Mouse (Mus musculus): Measurements from ENCODE around the gene Kcnh6.
"Not testable (repeated sequence)": the region's sequence is repeated elsewhere in the genome, so short reads cannot be mapped to it uniquely, and the experiment has no call there.

Kcnh6 gene

DNA sequence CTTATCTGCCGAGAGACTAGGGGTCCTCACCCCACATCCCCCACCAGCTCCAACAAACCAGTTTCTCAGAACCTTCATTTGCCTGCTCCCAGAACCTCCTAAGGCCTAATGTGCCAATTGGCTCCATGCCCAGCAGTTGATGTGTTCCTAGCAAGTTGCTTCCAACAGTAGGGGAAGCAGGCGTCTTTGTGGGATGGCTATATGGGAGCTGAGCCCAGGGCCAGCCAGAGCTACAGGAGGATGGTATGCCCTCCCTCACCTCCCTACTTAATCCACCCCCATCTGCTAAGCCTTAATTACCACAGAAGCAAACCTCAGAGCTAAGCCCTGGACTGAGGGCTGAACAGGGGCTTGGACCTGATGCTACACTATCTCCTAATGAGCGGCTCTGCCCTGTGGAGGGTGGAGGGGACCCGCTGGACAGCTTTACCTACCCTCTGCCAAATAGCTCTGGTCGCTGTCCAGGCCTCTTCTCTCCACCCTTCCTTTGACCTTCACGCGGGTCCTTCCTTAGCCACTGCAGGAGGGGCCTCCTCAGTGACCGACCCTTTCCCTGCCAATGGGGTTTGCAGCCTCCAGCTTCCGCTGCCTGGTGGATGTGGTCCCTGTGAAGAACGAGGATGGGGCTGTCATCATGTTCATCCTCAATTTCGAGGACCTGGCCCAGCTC, 5.8 kb downstream of the Kcnh6 start:
- no peak for DNase-seq (ENCODE audit: low spot score in 2 of 2)

DNA sequence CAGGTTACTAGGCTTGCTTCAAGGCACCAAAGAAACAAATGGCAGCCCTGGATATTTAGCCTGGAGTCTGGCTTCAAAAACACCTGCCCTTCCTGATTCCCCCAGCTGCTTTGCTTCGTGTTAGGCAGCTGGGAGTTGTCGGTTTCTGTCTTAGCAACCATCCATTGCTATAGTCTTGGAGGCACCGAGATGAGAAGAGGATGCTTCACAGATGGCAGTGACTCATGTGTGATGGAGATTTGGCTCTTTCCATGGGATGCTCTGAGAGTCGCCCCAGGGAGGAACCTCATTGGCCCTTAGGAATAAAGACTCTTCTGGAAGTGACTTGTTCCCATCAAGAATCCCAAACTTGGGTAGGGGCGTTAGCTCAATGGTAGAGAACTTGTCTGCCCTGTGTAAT, 8.5 kb downstream of the Kcnh6 start:
- DNase-seq (ENCODE audit: low spot score in 2 of 2): no peak

DNA sequence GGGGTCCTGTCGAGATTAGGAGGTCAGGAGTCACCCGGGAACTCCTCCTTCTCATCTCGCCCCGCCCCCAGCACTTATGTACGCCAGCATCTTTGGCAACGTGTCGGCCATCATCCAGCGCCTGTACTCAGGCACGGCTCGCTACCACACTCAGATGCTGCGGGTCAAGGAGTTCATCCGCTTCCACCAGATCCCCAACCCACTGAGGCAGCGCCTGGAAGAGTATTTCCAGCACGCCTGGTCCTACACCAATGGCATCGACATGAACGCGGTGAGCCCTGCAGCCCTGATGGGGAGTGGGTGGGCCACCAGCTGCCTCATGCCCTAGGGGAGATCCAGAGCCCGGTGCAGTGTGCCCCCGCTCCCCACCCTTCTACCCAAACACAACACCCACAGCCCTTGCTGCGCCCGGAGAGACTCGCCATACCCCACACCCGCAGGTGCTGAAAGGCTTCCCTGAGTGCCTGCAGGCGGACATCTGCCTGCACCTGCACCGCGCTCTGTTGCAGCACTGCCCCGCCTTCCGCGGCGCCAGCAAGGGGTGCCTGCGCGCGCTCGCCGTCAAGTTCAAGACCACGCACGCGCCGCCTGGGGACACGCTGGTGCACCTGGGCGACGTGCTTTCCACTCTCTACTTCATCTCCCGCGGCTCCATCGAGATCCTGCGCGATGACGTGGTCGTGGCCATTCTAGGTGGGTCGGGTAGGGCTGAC, 12.3 kb downstream of the Kcnh6 start:
- no peak for DNase-seq (ENCODE audit: low spot score in 2 of 2)

DNA sequence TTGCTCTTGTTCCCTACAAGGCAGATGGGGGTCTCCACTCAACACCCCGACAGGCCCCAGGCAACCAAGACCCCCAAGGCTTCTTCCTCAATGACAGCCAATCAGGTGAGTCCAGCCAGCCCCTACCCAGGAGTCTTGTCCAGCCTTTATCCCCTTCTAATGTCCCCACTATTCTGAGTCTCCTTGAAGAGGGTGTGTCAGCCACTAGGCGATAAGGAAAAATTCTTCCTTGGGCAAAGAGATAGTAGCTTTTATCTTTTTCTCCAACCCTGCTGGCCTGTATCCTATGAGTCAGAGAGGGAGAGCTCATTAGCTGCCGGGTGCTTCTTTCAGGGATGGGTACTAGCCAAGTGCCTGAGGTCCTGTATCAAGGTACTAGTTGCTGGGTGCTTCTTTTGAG, 17.9 kb downstream of the Kcnh6 start:
- no peak for DNase-seq (ENCODE audit: low spot score in 2 of 2)

DNA sequence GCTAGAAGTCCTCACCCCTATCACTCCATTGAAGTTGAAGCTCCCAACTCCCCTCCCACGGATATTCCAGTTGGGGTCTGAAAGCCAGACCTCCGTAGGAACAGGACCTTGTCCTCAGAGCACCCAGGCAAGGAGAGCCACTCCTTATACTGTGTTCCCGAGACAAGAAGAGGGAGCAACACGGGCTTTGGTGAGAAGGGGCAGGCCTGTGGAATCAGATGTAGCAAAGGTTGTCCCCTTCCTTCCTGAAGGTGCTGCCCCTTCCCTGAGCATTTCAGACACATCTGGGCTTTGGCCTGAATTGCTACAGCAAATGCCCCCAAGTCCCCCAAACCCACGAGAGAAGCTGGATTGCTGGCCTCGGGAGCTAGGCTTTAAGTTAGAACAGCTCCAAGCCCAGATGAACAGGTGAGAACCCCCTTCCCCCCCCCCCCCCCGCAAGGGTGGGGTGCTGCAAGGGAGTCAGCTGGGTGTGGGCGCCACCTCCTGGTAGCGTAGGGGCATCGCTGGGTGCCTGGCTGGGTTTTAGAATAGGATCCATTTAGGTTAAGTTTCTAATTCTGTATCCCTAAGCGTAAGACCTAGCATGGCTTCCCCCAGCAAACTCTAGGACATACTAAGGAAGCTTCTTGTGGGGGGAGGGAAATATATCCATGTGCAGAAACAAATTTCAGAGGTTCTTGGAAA, 18.7 kb downstream of the Kcnh6 start:
- peak; percentile 29 to 59 for DNase-seq (ENCODE audit: low spot score in 2 of 2)

DNA sequence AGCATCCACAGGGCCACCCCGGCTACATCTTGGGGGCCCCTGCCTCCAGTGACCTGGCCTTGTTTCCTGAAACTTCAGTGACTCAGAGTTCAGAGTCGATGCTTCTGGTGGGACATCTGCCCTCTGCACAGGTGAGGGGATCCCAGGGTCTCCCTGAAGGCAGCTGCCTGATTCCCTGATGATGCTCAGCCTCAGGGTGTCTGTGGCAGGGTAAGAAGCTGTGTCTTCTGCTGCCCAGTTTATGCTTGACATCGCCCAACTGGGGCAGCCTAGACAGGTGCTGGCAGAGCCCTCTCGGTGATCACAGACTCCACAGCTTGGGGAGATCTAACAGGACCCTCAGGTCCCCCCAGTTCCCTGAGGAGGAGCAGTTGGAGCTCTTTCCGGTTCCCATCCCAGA, 19.7 kb downstream of the Kcnh6 start:
- DNase-seq (ENCODE audit: low spot score in 2 of 2): no peak

DNA sequence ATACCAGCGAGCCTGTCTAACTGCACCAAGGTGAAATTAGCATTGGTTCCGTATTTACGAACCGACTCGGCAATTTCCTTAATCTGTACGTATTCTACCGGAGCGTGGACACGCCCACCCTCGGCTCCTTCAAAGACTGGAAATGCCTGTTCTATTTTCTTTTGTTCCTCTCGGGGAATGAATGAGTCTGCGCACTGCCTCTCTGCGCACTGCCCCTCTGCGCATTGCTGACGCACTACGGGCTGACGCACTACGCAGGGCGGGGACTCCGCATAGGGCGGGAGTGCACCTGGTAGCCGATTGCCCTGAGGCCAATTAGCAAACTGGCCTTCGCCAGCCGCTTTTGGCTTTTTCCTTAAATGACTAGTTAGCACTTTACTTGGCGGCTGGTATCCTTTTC, 24.1 kb downstream of the Kcnh6 start:
- DNase-seq (ENCODE audit: low spot score in 2 of 2): not testable (repeated sequence)

DNA sequence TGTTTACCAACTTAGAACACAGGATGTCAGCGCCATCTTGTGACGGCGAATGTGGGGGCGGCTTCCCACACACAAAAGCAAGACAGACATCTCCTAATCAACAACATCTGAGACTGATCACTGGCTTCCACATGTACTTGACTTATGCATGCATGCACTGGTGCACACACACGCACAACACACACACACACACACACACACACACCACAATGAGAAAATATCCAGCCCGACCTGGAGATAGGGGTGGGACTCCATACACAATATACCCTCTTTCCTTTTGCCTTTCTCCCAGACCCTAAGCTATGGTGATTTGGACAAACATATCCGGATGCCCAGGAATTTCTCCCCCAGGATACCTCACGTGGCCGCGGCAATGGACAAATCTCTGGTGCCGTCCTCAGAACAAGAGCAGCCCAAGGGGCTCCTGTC, 25.6 kb downstream of the Kcnh6 start:
- peak; percentile 48 to 59 for DNase-seq (ENCODE audit: low spot score in 2 of 2)

DNA sequence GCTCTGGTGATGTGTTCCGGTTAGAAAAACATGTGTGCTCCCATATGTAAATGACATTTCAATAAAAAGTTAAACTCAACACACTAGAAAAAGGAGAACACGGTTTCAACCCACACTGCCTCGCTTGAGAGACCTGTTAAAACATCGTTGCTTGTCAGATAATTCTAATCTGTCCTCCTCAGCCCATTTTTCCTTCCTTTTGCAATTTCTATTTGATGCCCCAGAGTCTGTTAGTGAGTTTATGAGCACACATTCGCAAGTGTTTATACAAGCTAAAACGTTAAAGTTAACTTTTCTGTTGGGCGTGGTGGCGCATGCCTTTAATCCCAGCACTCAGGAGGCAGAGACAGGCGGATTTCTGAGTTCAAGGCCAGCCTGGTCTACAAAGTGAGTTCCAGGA, 27.1 kb downstream of the Kcnh6 start:
- DNase-seq (ENCODE audit: low spot score in 2 of 2): no peak

DNA sequence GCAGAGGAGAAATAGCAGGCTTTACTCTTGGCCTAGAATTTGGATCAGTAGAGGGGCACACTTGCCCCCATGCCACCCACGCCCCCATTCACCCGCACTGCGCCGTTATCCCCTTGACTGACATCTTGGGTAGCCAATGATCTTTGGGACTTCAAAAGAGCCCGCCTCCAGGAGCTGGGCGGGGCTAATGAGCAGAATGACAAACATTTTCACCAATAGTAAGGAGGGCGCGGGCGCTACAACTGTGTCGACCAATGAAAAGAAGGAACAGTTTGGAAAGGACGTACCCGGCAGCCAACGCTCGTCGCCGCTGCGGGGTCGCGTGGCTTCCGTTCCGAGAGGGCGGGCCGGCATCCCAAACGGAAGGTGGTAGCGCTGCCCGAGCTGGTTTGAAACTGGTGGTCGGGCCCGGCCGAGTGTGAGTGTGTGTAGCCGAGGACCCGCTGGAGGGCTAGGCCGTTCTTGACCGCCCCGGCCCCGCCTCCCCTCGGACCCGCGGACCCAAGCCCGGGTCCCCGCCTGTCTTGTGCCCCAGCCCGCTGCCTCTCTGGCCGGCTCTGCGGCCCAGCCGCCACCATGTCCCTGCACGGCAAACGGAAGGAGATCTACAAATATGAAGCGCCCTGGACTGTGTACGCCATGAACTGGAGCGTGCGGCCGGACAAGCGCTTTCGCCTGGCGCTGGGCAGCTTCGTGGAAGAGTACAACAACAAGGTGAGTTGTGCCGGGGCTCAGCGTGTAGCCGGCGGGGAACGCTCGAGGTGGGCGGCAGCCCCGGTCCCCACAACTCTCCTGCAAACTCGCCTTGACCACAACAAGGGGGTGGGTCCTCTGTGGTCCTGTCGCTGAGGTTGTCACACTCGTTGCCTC, 28.9 kb downstream of the Kcnh6 start, which contains the start of gene Dcaf7:
TSS of gene Dcaf7 (plus strand) at position 325 of the 870 bp plus-strand sequence.
- DNase-seq (ENCODE audit: low spot score in 2 of 2): peak; percentile 96 to 98

DNA sequence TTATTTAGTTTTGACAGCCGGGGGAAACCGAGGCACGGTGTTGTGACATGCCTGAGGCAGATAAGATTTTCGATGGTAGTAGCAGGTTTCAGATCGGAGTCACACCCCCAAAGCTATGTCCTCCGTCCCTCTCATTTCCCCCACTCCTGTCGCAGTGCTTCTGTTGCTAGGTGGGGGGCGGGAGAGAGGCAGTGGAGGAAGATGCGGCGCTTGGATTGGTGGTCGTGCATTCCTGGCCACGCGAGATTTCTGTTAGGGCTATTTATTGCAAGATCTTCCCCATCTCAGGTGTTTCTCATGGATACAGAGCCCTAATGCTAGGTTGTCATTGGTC, 29.5 kb downstream of the Kcnh6 start:
- DNase-seq (ENCODE audit: low spot score in 2 of 2): peak in 1 of 2 experiments; percentile 34

DNA sequence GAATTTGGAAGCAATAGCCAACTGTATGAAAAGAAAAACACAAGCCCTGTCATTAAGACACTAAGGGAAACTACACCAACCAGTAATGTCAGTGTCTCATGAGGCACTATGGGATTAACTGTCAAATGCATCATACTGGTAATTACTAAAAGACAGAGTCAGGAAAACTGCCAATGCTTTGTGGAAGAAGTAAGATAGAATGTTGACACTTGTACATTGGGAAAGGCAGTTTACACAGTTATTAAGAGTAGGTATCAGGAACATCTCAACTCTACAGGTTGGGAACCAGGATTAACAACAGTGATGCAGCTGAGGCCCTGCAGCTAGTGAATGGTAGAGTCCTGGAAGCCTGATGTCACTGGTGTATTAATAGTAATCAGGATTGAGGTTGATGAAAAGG, 36.4 kb downstream of the Kcnh6 start:
- no peak for DNase-seq (ENCODE audit: low spot score in 2 of 2)

DNA sequence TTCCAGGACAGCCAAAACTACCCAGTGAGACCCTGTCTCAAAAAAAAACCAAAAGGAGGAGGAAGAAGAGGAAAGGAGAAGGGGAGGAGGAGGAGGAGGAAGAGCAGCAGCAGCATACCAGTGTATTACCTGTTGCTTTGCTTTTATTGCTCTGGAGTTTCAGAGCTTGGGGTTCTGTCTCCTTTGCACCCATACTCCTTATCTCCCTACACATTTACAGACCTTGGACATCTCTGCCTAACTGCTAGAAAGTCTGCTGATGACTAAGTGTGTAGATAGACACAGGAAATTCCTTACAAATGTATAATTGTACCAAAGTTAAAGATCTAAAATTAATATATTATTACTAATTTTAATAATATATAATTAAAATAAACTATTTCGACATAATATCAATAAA, 37.3 kb downstream of the Kcnh6 start:
- no peak for DNase-seq (ENCODE audit: low spot score in 2 of 2)

DNA sequence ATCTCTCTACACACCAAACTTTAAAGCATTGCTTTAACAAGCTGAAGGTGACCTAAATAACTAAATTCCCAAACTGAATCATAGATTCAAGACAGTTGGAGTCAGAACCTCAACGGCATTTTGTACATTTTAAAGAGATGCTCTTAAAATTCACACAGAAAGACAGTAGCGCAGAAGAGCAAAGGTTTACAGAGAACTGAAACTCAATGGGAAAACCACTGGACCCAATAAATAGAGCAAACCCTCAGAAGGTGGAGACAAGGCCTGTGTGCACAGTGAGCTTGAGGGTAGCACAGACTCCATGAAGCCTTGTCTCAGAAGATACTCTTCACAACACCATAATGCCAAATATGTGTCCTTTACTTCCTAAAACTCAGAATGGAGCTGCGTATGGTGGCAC, 37.9 kb downstream of the Kcnh6 start:
- no peak for DNase-seq (ENCODE audit: low spot score in 2 of 2)

DNA sequence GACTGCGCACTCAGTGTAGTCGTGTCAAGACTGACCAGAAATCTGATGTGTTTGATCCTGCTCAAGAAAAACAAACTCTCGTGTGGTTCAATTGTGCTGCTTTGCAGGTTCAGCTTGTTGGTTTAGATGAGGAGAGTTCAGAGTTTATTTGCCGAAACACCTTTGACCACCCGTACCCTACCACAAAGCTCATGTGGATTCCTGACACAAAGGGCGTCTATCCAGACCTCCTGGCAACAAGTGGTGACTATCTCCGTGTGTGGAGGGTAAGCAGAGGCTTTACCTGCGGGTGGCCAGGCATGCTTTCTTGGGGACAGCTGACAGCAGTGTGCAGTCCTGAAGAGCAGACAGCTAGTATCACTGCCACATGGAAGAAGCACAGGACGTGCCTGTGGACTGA, 38.7 kb downstream of the Kcnh6 start:
- no peak for DNase-seq (ENCODE audit: low spot score in 2 of 2)

DNA sequence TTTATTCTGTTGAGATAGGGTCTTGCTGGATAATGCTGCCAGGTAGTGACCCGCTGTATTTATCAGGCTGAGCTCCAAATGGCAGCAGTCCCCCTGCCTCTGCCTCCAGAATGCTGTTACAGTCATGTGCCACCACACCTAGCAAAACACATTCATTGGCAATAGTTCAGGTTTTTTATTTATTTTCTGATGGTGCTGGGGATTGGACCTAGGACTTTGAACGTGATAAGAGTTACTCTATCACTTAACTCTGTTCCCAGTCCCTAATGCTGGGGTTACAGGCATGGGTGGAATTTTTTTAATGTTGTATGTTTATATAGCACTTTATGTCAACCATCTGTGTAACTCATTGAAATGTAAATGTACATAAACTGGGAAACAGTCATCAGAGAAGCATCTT, 46.0 kb downstream of the Kcnh6 start:
- DNase-seq (ENCODE audit: low spot score in 2 of 2): no peak

DNA sequence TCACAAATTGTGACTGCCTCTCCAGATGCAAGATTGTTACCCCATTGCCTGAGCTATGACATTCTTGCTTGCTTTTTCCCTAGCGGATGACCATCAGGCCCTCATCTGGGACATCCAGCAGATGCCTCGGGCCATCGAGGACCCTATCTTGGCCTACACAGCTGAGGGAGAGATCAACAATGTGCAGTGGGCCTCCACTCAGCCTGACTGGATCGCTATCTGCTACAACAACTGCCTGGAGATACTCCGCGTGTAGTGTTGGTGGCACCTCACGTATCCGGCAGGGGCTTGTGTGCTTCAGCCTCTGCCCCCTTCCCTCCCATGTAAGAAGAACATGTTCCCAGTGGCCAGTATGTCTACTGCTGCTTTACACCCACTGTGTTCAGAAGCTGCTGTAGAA, 46.7 kb downstream of the Kcnh6 start:
- no peak for DNase-seq (ENCODE audit: low spot score in 2 of 2)

DNA sequence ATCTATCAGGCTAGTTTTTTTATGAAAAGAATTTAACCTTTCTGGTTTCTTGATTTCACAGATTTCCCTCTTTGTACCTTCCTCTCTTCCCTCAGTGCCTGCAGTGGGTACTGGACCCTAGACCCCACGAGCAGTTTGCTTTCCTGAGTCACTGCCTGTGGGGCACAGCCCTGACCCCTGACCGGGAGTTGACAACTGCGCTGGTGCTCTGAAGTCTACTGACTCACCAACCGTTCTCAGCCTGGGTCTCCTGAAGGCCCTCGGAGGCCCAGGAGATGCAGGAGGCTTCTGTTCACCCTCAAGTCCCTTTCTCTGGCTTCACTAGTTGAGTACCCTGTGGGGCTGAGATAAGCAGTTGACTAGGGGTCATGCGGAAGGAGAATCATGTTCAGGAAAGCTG, 47.4 kb downstream of the Kcnh6 start:
- no peak for DNase-seq (ENCODE audit: low spot score in 2 of 2)

DNA sequence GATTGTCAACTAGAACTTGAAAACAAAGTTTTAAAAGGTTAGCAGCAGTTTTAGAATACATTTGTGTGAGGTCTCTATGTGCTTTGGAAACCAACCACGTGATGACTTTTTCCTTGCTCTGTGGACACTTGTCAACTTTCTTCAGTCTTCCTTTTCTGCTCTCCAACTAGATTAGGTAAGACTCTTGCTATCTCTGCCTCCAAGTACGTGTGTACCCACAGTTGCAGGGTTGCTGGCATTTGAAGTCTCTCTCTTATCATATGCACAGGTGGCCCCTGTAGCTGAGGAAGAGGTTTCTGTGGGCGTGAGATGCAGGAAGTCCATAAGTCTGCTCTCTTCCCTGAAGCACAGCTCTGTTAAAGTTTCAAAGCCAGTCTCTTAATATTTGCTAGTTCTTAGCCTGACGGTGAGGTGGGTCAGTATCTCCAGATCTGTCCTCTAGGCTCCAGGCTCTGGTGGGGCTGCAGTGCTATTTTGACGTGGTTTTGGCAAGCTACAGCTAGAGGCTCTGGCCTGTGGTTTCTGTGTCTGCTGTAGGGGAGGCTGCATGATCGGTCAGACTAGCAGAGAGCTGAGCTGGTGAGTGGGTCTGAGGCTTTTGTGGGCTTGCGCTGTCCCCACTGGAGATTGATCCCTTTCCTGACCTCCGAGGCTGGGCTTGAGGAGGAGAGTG, 49.0 kb downstream of the Kcnh6 start:
- DNase-seq (ENCODE audit: low spot score in 2 of 2): peak; percentile 43 to 49

DNA sequence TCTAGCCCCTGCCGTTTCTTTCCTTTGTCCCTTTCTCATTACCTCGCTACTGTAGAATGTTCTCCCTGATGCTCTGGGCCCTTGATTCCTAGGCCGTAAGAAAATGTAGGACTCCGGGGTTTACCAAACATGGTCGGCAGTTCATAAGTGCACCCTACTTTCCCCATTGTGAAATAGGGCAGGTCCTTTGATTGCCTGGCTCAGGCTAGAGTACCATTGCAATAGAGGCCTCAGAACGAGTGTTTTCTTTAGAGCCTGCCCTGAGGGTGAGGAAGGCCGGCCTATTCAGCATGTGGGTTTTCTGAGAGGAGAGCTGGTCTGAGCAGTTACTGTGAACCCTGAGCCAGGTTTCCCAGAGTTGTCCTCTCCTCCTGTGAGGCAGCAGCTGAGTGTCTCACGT, 50.1 kb downstream of the Kcnh6 start:
- DNase-seq (ENCODE audit: low spot score in 2 of 2): no peak

DNA sequence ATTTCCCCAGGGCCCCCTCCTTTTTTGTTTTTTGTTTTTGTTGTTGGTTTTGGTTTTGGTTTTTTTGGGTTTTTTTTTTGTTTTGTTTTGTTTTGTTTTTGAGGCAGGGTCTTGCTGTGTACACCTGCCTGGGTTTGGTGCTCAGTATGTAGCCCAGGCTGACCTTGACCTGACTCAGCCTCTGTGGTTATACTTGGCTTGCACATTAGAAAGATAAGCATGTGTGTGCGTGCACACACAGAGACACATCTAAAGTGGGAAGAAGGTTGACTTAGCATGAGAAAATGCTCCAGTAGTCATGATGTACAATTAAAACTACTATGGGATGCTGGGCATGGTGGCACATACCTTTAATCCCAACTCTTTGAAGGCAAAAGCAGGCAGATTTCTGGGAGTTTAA, 52.6 kb downstream of the Kcnh6 start:
- DNase-seq (ENCODE audit: low spot score in 2 of 2): no peak

DNA sequence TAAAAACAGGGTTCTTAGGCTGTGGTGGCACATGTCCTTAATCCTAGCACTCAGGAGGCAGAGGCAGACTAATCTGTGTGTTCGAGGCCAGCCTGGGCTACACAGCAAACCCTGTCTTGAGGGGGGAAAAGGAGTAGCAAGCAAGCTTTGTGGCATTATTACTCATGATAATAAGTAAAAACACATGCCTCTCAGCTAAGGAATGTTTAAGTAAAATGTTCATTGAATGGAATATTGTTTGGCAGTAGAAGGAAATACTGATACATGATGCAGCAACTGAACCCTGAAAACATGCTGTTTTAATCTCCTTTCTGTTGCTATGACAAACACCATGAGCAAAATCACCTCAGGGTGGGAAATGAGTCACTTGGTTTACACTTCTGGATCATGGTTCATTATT, 53.4 kb downstream of the Kcnh6 start:
- no peak for DNase-seq (ENCODE audit: low spot score in 2 of 2)

Measured in spleen, postnatal 36 days (tissue).